ENCODE assay signal across 8 mouse cellular contexts in genomic region chr3:94821008-94821638, GRCm38 (mm10). TPM values are rescaled to one million over a fixed set of nuclear protein-coding genes. Genes with fewer than 3 reads are reported as not detected.
DNase-seq lines count a peak whose midpoint lies in the region; ATAC-seq and TF ChIP-seq lines count a peak whose summit lies in the region.

No protein-coding gene starts in this region.

- 3% methylated on average over 31 of the region's 31 CpGs for WGBS in heart, embryonic 11.5 days (ENCODE audit: insufficient replicate concordance)
- 2% methylated on average over 31 of the region's 31 CpGs for WGBS in kidney, embryonic 14.5 days
- 2% methylated on average over 31 of the region's 31 CpGs for WGBS in lung, embryonic 14.5 days
- WGBS in neural tube, embryonic 15.5 days = 1% methylated on average over 31 of the region's 31 CpGs

- no peak for TF ChIP-seq CTCF in lung, embryonic 14.5 days (IDR thresholded peaks at IDR 0.05; ENCODE audit: low read depth)

- H3K4me2 ChIP-seq in heart, embryonic 11.5 days = peak overlapping the region; percentile 73
- peak overlapping the region; percentile 44 for H3K4me2 ChIP-seq in kidney, embryonic 14.5 days (replicated peaks; ENCODE audit: low read depth, low read length)
- peak overlapping the region; percentile 75 for H3K4me2 ChIP-seq in lung, embryonic 14.5 days
- peak overlapping the region; percentile 74 for H3K4me2 ChIP-seq in neural tube, embryonic 15.5 days

- H3K4me1 ChIP-seq in heart, embryonic 11.5 days (ENCODE audit: control insufficient read depth, insufficient read depth, low read length) = peaks cover 9% of the 10 kb centered on the region; the same call in 1 of the 2 replicates
- H3K4me1 ChIP-seq in kidney, embryonic 14.5 days (ENCODE audit: control insufficient read depth, insufficient read depth, low read length) = no peaks in the 10 kb centered on the region
- no peaks in the 10 kb centered on the region; the same call in 1 of the 2 replicates for H3K4me1 ChIP-seq in lung, embryonic 14.5 days (ENCODE audit: insufficient read depth)
- H3K4me1 ChIP-seq in neural tube, embryonic 15.5 days = peaks cover 5% of the 10 kb centered on the region; the same call in 1 of the 2 replicates

- ATAC-seq in heart, embryonic 11.5 days (replicated peaks; ENCODE audit: insufficient number of reproducible peaks, low FRiP score, low TSS enrichment) = no peak
- ATAC-seq in kidney, embryonic 14.5 days (ENCODE audit: low FRiP score, low TSS enrichment) = peak; percentile 77
- ATAC-seq in lung, embryonic 14.5 days (ENCODE audit: insufficient read depth) = peak; percentile 71
- ATAC-seq in neural tube, embryonic 15.5 days (ENCODE audit: low FRiP score) = peak; percentile 65

- no peaks in the 10 kb centered on the region for H3K27me3 ChIP-seq in heart, embryonic 11.5 days (ENCODE audit: control insufficient read depth, insufficient read depth, low read length)
- H3K27me3 ChIP-seq in kidney, embryonic 14.5 days (ENCODE audit: control insufficient read depth, insufficient read depth, low read length) = no peaks in the 10 kb centered on the region
- no peaks in the 10 kb centered on the region for H3K27me3 ChIP-seq in lung, embryonic 14.5 days (ENCODE audit: insufficient read depth, low read length)
- no peaks in the 10 kb centered on the region for H3K27me3 ChIP-seq in neural tube, embryonic 15.5 days (replicated peaks)

- H3K4me3 ChIP-seq in heart, embryonic 11.5 days (ENCODE audit: low read depth, low read length) = peak overlapping the region; percentile 68
- peak overlapping the region; percentile 61 for H3K4me3 ChIP-seq in kidney, embryonic 14.5 days (ENCODE audit: low read length)
- H3K4me3 ChIP-seq in lung, embryonic 14.5 days (ENCODE audit: low read depth, low read length) = peak overlapping the region; percentile 68
- H3K4me3 ChIP-seq in neural tube, embryonic 15.5 days (replicated peaks) = peak overlapping the region; percentile 65

- DNase-seq in 3134 (ENCODE audit: extremely low read depth, insufficient read length, low spot score) (peak; percentile 16), R1 (ENCODE audit: low read depth, low spot score) (peak; percentile 76)
- DNase-seq in embryo, embryonic 9.5 days (ENCODE audit: extremely low spot score) = peak; percentile 84
- peak; percentile 92 for DNase-seq in lung, embryonic 14.5 days
- DNase-seq in T-cell, adult 2 months (ENCODE audit: low spot score) = no peak

- H3K9ac ChIP-seq in heart, embryonic 11.5 days (ENCODE audit: low read depth, low read length) = peak overlapping the region; percentile 93
- peak overlapping the region; percentile 86 for H3K9ac ChIP-seq in kidney, embryonic 14.5 days (ENCODE audit: low read depth, low read length)
- peak overlapping the region; percentile 87 for H3K9ac ChIP-seq in lung, embryonic 14.5 days
- H3K9ac ChIP-seq in neural tube, embryonic 15.5 days (replicated peaks) = peak overlapping the region; percentile 74

- H3K27ac ChIP-seq in heart, embryonic 11.5 days (ENCODE audit: low read depth, low read length) = peak overlapping the region; percentile 82
- peak overlapping the region; percentile 86 for H3K27ac ChIP-seq in kidney, embryonic 14.5 days (ENCODE audit: low read depth, low read length)
- H3K27ac ChIP-seq in lung, embryonic 14.5 days (ENCODE audit: low read depth) = peak overlapping the region; percentile 95
- H3K27ac ChIP-seq in neural tube, embryonic 15.5 days (replicated peaks) = peak overlapping the region; percentile 89

- H3K9me3 ChIP-seq in heart, embryonic 11.5 days (replicated peaks; ENCODE audit: control insufficient read depth, low read length) = no peaks in the 10 kb centered on the region
- no peaks in the 10 kb centered on the region for H3K9me3 ChIP-seq in kidney, embryonic 14.5 days (ENCODE audit: control insufficient read depth, low read length)
- no peaks in the 10 kb centered on the region for H3K9me3 ChIP-seq in lung, embryonic 14.5 days (ENCODE audit: low read depth, low read length)
- no peaks in the 10 kb centered on the region for H3K9me3 ChIP-seq in neural tube, embryonic 15.5 days (replicated peaks)

- no peaks in the 10 kb centered on the region for H3K36me3 ChIP-seq in heart, embryonic 11.5 days (ENCODE audit: control insufficient read depth, insufficient read depth, low read length)
- no peaks in the 10 kb centered on the region for H3K36me3 ChIP-seq in kidney, embryonic 14.5 days (ENCODE audit: control insufficient read depth, insufficient read depth, low read length)
- H3K36me3 ChIP-seq in lung, embryonic 14.5 days (ENCODE audit: insufficient read depth) = no peaks in the 10 kb centered on the region
- H3K36me3 ChIP-seq in neural tube, embryonic 15.5 days = no peaks in the 10 kb centered on the region

RNA-seq across cellular contexts. Expression of gene Pogz, which starts 16.2 kb away (rescaled TPM):
- 14.4 and 15.6 TPM in 2 replicates for polyA plus RNA-seq in heart, embryonic 11.5 days (2014; fragmentation: Nextera tagmentation; extraction: Ambion mirVana)
- polyA plus RNA-seq in kidney, embryonic 14.5 days (2014; fragmentation: Nextera tagmentation; extraction: Ambion mirVana) = 19.7 and 24.4 TPM in 2 replicates
- 21.3 and 22.1 TPM in 2 replicates for polyA plus RNA-seq in lung, embryonic 14.5 days (2014; fragmentation: Nextera tagmentation; extraction: Ambion mirVana)
- 17.1 and 18.4 TPM in 2 replicates for polyA plus RNA-seq in neural tube, embryonic 15.5 days (2015; fragmentation: Nextera tagmentation; extraction: Ambion mirVana)

RNA-seq across cellular contexts. Expression of gene Cgn, which starts 34.8 kb away (rescaled TPM):
- 1.4 and 2.0 TPM in 2 replicates for polyA plus RNA-seq in heart, embryonic 11.5 days (2014; fragmentation: Nextera tagmentation; extraction: Ambion mirVana)
- polyA plus RNA-seq in kidney, embryonic 14.5 days (2014; fragmentation: Nextera tagmentation; extraction: Ambion mirVana) = 7.4 and 14.2 TPM in 2 replicates
- 18.3 and 19.5 TPM in 2 replicates for polyA plus RNA-seq in lung, embryonic 14.5 days (2014; fragmentation: Nextera tagmentation; extraction: Ambion mirVana)
- 15.5 and 17.3 TPM in 2 replicates for polyA plus RNA-seq in neural tube, embryonic 15.5 days (2015; fragmentation: Nextera tagmentation; extraction: Ambion mirVana)
